Mouse (Mus musculus): Measurements from ENCODE around the gene Ints13. TPM values are rescaled to one million over a fixed set of nuclear protein-coding genes. Genes with fewer than 3 reads are reported as not detected.

Ints13 gene
- total RNA-seq (2023): 38.4 and 44.4 TPM in 2 replicates

GRCm38 (mm10) chr6:146577310-146578109 lies at the start of gene Ints13:
TSS of gene Ints13 (minus strand) at chr6:146577835.

GRCm38 (mm10) chr6:146576903-146577302 lies 732 bp downstream of the Ints13 start, which contains the start of gene Fgfr1op2:
TSS of gene Fgfr1op2 (plus strand) at chr6:146577203.

GRCm38 (mm10) chr6:146501866-146502804 lies 75.5 kb downstream of the Ints13 start, which contains the start of gene Itpr2:
TSS of gene Itpr2 (minus strand) at chr6:146502223.

Other genes with a start within 250 kb of the Ints13 start
- gene Itpr2, start 75.6 kb downstream of the Ints13 start, total RNA-seq (2023): 59.1 and 85.9 TPM in 2 replicates
- gene Fgfr1op2, start 632 bp downstream of the Ints13 start, total RNA-seq (2023): 81.9 and 96.3 TPM in 2 replicates
- gene Med21, start 64.7 kb upstream of the Ints13 start, total RNA-seq (2023): 30.9 and 31.5 TPM in 2 replicates
- 18.6 and 21.5 TPM in 2 replicates for gene Tm7sf3, start 65.0 kb upstream of the Ints13 start, total RNA-seq (2023)
- gene Stk38l, start 147.2 kb upstream of the Ints13 start, total RNA-seq (2023): 10.5 and 11.1 TPM in 2 replicates
- not detected in 2 replicates for gene Arntl2, start 218.2 kb upstream of the Ints13 start, total RNA-seq (2023)